Mouse (Mus musculus) neural tube, embryonic 12.5 days (tissue): ENCODE data around the gene Zfp365. TPM values are rescaled to one million over a fixed set of nuclear protein-coding genes. Genes with fewer than 3 reads are reported as not detected.

Source experiments
- ATAC-seq: fragments of 200-750 bp; cut with Nextera tagmentation; 2 replicates; pipeline ENCODE4 v1.8.0; 2017; ENCODE audit warnings: low read depth, mild to moderate bottlenecking, moderate TSS enrichment, moderate library complexity; ENCODE audit not compliant: low FRiP score
- H3K27ac ChIP-seq: fragments of 300-500 bp; sonication (generic); 2 replicates; pipeline ENCODE4 v1.5.1; 2016
- H3K27me3 ChIP-seq: fragments of 300-500 bp; sonication (generic); replicated peaks from 2 replicates; pipeline ENCODE4 v1.6.1; 2016; ENCODE audit warnings: mild to moderate bottlenecking
- H3K36me3 ChIP-seq: fragments of 300-500 bp; sonication (generic); 2 replicates; pipeline ENCODE4 v1.6.1; 2016; ENCODE audit warnings: mild to moderate bottlenecking
- H3K4me1 ChIP-seq: fragments of 300-500 bp; sonication (generic); 2 replicates; pipeline ENCODE4 v1.6.1; 2016
- H3K4me2 ChIP-seq: fragments of 300-500 bp; sonication (generic); replicated peaks from 2 replicates; pipeline ENCODE4 v1.6.1; 2016; ENCODE audit warnings: mild to moderate bottlenecking
- H3K4me3 ChIP-seq: fragments of 300-500 bp; sonication (generic); 2 replicates; pipeline ENCODE4 v1.5.1; 2016
- H3K9ac ChIP-seq: fragments of 300-500 bp; sonication (generic); 2 replicates; pipeline ENCODE4 v1.6.1; 2016; ENCODE audit warnings: mild to moderate bottlenecking
- H3K9me3 ChIP-seq: fragments of 300-500 bp; sonication (generic); 2 replicates; pipeline ENCODE4 v1.6.1; 2016; ENCODE audit warnings: mild to moderate bottlenecking
- WGBS: fragments of 180-500 bp; shearing (Covaris S2); methylation state at CpG from one replicate; pipeline ENCODE4 v1.1.7; 2016; 5-methylcytosine and 5-hydroxymethylcytosine counted together
- polyA plus RNA-seq: library from polyadenylated mRNA; unstranded; fragments of >200 nt; fragmentation: Nextera tagmentation; extraction: Ambion mirVana; gene quantifications from 2 replicates; pipeline ENCODE4 v1.2.1, GENCODE M21; 2016

Zfp365 gene
- polyA plus RNA-seq, 1 experiment from 2014 or later: 1.6 TPM

DNA sequence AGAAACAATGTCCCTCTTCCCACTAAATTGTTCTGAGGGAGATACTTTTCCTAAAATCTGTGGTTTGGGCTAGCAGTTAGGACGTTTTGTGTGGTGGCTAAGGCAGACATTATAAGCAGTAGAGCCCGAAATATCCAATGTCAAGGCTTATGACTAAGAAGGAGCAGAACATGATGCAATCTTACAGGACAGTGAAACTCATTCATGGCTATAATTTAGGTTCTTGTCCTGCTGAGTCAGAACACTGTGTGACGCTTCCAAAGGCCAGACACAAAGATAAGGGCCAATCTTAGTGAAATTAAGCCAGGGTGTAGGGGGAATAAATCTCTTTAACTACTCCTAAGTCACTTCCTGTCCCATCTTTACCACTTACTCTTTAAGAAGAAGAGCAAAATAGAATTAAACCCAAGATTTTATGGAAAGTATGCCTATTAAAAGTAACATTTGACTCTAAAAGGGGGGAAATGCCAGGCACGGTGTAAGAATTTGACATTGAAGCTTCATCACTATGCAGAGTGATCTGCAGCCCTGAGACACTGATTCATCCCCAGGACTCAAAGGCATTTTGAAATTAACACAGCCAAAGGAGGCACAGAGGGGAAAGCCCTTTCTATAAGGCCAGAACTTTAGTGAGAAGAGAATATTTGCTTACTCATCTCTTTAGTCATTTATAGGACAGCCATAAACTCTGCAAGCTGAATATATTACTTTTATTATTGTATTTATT, 13.3 kb downstream of the Zfp365 start:
- no peaks in the 10 kb centered on the region for H3K4me1 ChIP-seq
- no peaks in the 10 kb centered on the region for H3K27me3 ChIP-seq
- no peak overlapping the region for H3K4me3 ChIP-seq
- 71% methylated on average over 4 of the region's 4 CpGs for WGBS
- H3K4me2 ChIP-seq: no peak overlapping the region
- no peak overlapping the region for H3K9ac ChIP-seq
- H3K27ac ChIP-seq: no peak overlapping the region
- no peaks in the 10 kb centered on the region for H3K36me3 ChIP-seq
- no peaks in the 10 kb centered on the region for H3K9me3 ChIP-seq
- ATAC-seq: no peak

DNA sequence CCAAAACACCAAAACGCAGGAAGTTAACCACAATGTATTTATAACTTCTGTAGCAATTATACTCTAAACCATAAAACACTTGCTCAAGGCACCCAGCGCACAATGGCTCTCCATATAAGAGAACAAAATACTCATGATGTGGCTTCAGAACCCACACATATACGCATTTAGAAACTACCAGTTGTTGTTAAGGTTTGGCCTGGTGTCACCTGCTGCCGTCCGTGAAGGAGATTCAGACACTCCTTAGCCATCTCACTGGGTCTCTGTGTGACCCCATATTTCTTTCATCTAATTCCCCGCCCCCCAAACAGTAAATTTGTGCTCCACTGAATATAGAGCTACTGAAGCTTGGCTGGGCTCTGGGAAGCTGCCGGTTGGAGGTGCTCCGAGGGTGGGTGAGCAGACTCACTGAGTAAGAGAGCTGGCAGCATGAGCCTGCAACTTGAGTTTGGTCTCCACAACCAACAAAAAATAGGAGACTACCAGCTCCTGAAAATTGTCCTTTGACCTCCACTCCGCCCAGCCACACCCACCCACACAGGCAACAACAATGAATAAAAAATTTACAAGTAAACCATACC, 14.0 kb downstream of the Zfp365 start:
- no peak for ATAC-seq
- Histone ChIP-seq H3K4me3 (no peak overlapping the region), H3K4me1 (no peaks in the 10 kb centered on the region), H3K9ac (no peak overlapping the region), H3K9me3 (no peaks in the 10 kb centered on the region), H3K4me2 (no peak overlapping the region), H3K27ac (no peak overlapping the region), H3K27me3 (no peaks in the 10 kb centered on the region), H3K36me3 (no peaks in the 10 kb centered on the region)
- WGBS: 88% methylated on average over 9 of the region's 9 CpGs

DNA sequence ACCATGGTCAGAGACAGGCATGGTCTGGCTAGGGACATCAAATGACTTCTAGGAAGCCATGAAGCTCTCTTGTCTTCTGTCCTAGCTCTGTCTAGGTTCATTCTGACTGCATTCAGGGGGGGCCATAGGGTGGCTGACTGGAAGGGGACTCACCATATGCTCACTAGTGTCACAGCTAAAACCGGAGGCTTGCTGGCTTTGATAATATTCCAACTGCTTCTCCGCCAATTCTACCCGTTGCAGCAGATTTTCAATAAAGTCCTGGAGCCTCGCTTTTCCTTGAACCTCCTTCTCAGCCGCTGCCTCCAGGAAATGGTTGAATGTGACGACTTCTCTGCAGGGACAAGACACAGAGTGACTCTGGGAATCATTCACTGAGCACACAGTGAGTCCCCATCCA, 15.2 kb downstream of the Zfp365 start:
- Histone ChIP-seq H3K4me2 (no peak overlapping the region), H3K36me3 (no peaks in the 10 kb centered on the region), H3K9ac (no peak overlapping the region), H3K4me1 (no peaks in the 10 kb centered on the region), H3K9me3 (no peaks in the 10 kb centered on the region), H3K27me3 (no peaks in the 10 kb centered on the region), H3K4me3 (no peak overlapping the region), H3K27ac (no peak overlapping the region)
- ATAC-seq: no peak
- 86% methylated on average over 6 of the region's 6 CpGs for WGBS

DNA sequence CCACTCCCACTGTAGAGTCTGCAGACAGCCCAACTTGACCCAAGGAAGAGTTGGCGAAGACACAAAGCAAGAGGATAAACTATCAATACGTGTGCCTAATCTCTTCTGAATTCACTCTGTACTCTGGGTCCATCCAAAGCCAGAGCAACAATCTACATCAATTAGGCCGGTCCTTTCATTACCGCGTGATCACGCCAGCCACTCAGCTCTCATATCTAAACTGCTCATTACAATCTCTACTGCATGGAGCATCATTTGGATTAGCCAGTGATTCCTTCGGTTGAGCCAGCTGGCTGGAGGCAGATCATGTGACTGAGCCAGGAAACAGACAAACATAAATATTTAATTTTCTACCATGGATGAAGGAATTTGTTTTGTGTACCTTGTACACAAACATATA, 17.8 kb downstream of the Zfp365 start:
- H3K27ac ChIP-seq: no peak overlapping the region
- H3K36me3 ChIP-seq: no peaks in the 10 kb centered on the region
- H3K27me3 ChIP-seq: no peaks in the 10 kb centered on the region
- no peak overlapping the region for H3K4me2 ChIP-seq
- no peaks in the 10 kb centered on the region for H3K4me1 ChIP-seq
- 95% methylated on average over 7 of the region's 7 CpGs for WGBS
- no peak for ATAC-seq
- H3K4me3 ChIP-seq: no peak overlapping the region
- H3K9ac ChIP-seq: no peak overlapping the region
- no peaks in the 10 kb centered on the region for H3K9me3 ChIP-seq

DNA sequence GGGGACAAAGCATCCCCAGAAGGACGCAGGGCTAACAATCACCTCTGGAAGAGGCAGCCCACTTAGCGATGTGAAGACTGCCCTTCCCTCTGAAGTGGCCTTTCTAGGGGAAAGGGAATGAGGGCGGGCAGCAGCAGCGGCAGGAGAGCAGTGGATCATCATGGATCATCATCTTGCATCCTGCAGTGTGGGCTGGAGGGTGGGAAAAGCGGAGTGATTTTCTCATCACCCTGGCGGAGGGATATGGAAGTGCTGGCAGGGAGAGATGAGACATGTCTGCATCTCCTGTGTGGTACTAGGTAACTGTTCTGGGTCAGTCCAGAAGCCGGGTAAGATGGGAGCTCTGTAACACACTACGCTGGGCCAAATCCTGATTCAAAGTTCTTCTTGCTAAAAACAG, 18.4 kb downstream of the Zfp365 start:
- 77% methylated on average over 8 of the region's 8 CpGs for WGBS
- no peaks in the 10 kb centered on the region for H3K27me3 ChIP-seq
- no peak overlapping the region for H3K27ac ChIP-seq

DNA sequence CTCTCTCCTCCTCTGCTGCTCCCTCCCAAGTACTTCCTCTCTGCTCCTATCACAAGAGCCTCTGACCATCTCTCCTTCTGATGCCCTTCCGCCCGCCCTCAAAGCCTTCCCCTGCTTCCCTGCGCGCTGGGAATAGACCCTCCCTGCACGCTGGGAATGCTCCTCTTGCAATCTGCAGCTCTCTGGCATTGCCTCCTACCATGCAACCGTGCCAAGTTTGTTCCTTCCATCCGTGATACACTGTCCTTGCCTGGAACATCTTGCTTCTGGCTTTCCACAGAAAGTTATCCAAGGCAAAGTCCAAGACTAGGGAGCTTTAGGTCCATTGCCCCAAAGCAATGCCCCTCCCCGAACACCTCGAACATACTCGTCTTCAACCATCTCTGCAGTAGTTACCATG, 19.2 kb downstream of the Zfp365 start:
- Histone ChIP-seq H3K4me1 (no peaks in the 10 kb centered on the region), H3K9me3 (no peaks in the 10 kb centered on the region), H3K4me3 (no peak overlapping the region), H3K27ac (no peak overlapping the region), H3K9ac (no peak overlapping the region), H3K4me2 (no peak overlapping the region), H3K36me3 (no peaks in the 10 kb centered on the region), H3K27me3 (no peaks in the 10 kb centered on the region)
- ATAC-seq: no peak
- 88% methylated on average over 10 of the region's 10 CpGs for WGBS

More for the DNA sequence above, 18.4 kb downstream of the Zfp365 start:
- no peak for ATAC-seq
- Histone ChIP-seq H3K4me2 (no peak overlapping the region), H3K9ac (no peak overlapping the region), H3K9me3 (no peaks in the 10 kb centered on the region), H3K36me3 (no peaks in the 10 kb centered on the region), H3K4me3 (no peak overlapping the region), H3K4me1 (no peaks in the 10 kb centered on the region)

DNA sequence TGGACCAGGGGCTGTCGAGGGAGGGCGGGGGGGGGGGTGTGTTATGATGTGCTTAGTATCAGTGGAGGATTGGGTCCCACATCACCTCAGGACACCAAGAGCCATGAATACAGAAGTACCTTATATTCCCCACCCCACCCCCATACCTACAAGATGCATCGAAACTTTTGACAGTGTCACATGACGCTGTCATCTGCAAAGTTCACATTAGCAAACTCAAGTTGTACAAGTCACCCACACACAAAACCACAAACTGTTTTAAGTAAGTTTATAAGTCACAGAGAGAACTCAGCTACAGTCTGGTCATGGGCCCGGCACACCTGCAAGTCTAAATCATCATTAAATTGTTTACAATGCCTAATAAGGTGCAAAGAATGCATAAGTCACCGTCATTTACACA, 21.3 kb downstream of the Zfp365 start:
- Histone ChIP-seq H3K9me3 (no peaks in the 10 kb centered on the region), H3K4me3 (no peak overlapping the region), H3K9ac (no peak overlapping the region), H3K4me2 (no peak overlapping the region), H3K27ac (no peak overlapping the region), H3K36me3 (no peaks in the 10 kb centered on the region), H3K4me1 (no peaks in the 10 kb centered on the region), H3K27me3 (no peaks in the 10 kb centered on the region)
- ATAC-seq: no peak
- WGBS: 89% methylated on average over 6 of the region's 6 CpGs

DNA sequence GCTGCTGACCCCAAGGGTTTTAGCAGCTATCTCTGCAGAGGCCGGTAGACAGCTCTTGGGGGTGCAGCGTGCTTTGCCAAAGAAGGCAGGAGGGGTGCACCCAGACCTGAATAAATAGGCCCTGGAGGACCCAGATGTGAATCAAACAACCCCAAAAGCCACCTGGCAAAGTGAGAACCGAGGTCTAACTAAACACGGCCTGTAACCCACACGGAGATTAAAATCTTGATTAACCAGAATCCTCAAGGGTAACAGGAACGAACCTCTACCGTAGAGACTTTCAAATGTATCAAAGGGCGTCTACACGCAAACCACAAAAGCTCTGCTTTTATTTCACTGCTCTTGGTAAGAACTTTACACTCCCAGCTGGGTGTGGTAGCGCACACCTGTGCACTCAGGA, 24.5 kb downstream of the Zfp365 start:
- Histone ChIP-seq H3K9me3 (no peaks in the 10 kb centered on the region), H3K9ac (no peak overlapping the region), H3K36me3 (no peaks in the 10 kb centered on the region), H3K4me2 (no peak overlapping the region), H3K27ac (no peak overlapping the region), H3K4me1 (no peaks in the 10 kb centered on the region), H3K27me3 (no peaks in the 10 kb centered on the region), H3K4me3 (no peak overlapping the region)
- no peak for ATAC-seq
- 91% methylated on average over 10 of the region's 10 CpGs for WGBS

GRCm38 (mm10) chr10:67880692-67881091, 31.8 kb downstream of the Zfp365 start:
- no peak overlapping the region for H3K27ac ChIP-seq
- no peaks in the 10 kb centered on the region for H3K27me3 ChIP-seq
- no peaks in the 10 kb centered on the region for H3K36me3 ChIP-seq
- H3K9ac ChIP-seq: no peak overlapping the region
- WGBS: 89% methylated on average over 4 of the region's 4 CpGs
- no peak overlapping the region for H3K4me3 ChIP-seq
- no peak for ATAC-seq
- H3K9me3 ChIP-seq: no peaks in the 10 kb centered on the region
- no peaks in the 10 kb centered on the region for H3K4me1 ChIP-seq
- no peak overlapping the region for H3K4me2 ChIP-seq

DNA sequence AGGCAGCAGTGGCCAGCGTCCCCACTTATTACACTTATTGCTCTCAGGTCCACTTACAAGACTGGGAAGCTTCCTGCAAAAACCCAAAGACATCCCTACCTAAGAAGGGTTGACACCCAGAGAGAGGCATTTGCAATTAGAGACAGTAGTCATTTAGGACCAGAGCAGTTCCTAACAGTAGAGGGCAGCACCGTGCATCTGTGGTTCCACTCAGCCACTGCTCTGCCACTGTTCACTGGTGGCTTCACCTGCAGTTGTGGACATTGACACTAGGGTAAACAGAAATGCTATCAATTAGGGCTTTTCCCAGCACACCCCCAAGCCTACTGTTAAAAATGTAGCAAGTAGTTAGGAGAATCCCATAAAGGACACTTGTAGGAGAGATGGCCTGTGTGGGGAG, 40.7 kb downstream of the Zfp365 start:
- no peaks in the 10 kb centered on the region for H3K36me3 ChIP-seq
- no peaks in the 10 kb centered on the region for H3K27me3 ChIP-seq
- H3K9me3 ChIP-seq: no peaks in the 10 kb centered on the region
- H3K4me3 ChIP-seq: no peak overlapping the region
- no peak overlapping the region for H3K4me2 ChIP-seq
- 25% methylated on average over 2 of the region's 2 CpGs for WGBS
- peak; percentile 50; the same call in 1 of the 2 replicates for ATAC-seq
- no peak overlapping the region for H3K9ac ChIP-seq
- H3K27ac ChIP-seq: no peak overlapping the region
- H3K4me1 ChIP-seq: no peaks in the 10 kb centered on the region

GRCm38 (mm10) chr10:67868234-67868633, 44.2 kb downstream of the Zfp365 start:
- no peak for ATAC-seq
- no peak overlapping the region for H3K27ac ChIP-seq
- no peak overlapping the region for H3K9ac ChIP-seq
- 90% methylated on average over 3 of the region's 3 CpGs for WGBS
- no peak overlapping the region for H3K4me3 ChIP-seq
- H3K4me1 ChIP-seq: no peaks in the 10 kb centered on the region
- H3K27me3 ChIP-seq: no peaks in the 10 kb centered on the region
- H3K9me3 ChIP-seq: no peaks in the 10 kb centered on the region
- no peak overlapping the region for H3K4me2 ChIP-seq
- no peaks in the 10 kb centered on the region for H3K36me3 ChIP-seq

DNA sequence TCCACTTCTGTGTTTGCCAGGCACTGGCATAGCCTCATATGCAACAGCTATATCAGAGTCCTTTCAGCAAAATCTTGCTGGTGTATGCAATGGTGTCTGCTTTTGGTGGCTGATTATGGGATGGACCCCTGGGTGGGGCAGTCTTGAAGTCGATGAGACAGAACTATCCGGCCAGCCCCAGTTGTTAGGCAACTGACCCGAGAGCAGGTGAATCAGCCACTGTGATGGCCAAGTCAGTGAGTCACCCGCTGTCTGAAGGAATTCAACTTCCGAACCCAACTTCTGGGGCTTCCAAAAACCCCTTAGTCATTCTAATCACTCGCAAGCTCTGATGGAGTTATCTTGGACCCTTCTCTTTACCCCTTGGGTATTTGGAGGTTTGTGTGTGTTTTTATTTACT, 46.6 kb downstream of the Zfp365 start:
- Histone ChIP-seq H3K4me2 (no peak overlapping the region), H3K4me3 (no peak overlapping the region), H3K4me1 (no peaks in the 10 kb centered on the region), H3K9ac (no peak overlapping the region), H3K27ac (no peak overlapping the region), H3K9me3 (no peaks in the 10 kb centered on the region), H3K27me3 (no peaks in the 10 kb centered on the region), H3K36me3 (no peaks in the 10 kb centered on the region)
- no peak for ATAC-seq
- 94% methylated on average over 6 of the region's 6 CpGs for WGBS

- ATAC-seq: no peak
- Histone ChIP-seq H3K9ac (no peak overlapping the region), H3K36me3 (no peaks in the 10 kb centered on the region), H3K27ac (no peak overlapping the region), H3K4me2 (no peak overlapping the region), H3K9me3 (no peaks in the 10 kb centered on the region), H3K27me3 (no peaks in the 10 kb centered on the region), H3K4me1 (no peaks in the 10 kb centered on the region), H3K4me3 (no peak overlapping the region)
- 73% methylated on average over 3 of the region's 3 CpGs for WGBS
Observed at GRCm38 (mm10) chr10:67865063-67865462, 47.4 kb downstream of the Zfp365 start.
